ENCODE assay signal across 13 mouse cellular contexts in genomic region chr7:64509911-64510310, GRCm38 (mm10). TPM values are rescaled to one million over a fixed set of nuclear protein-coding genes. Genes with fewer than 3 reads are reported as not detected.
DNase-seq lines count a peak whose midpoint lies in the region; ATAC-seq lines count a peak whose summit lies in the region.
"Had no signal": no experiment of that assay in that cellular context is flagged by ENCODE, and none has a peak within 500 bp of the region (broad histone marks: within the 10 kb centered on the region; RNA-seq: fewer than 3 reads in every experiment).

No protein-coding gene starts in this region.

- no peak for ATAC-seq in forebrain, embryonic 13.5 days
- ATAC-seq: forebrain, embryonic 16.5 days; inflammation-experienced regulatory T-cells, adult 6 months had no signal

- no peaks in the 10 kb centered on the region for H3K27me3 ChIP-seq in forebrain, embryonic 13.5 days

- WGBS in forebrain, embryonic 13.5 days, result 73% methylated on average over 2 of the region's 2 CpGs

- no peak overlapping the region for H3K4me2 ChIP-seq in forebrain, embryonic 13.5 days

- H3K9ac ChIP-seq in forebrain, embryonic 13.5 days, result no peak overlapping the region
- H3K9ac ChIP-seq: liver, embryonic 14.5 days had no signal

- peak; percentile 0 for DNase-seq in lung, postnatal 10 days
- DNase-seq in lung, postnatal 36 days, result no peak
- peak; percentile 0 for DNase-seq in urinary bladder, postnatal 25 days (ENCODE audit: low spot score)
- DNase-seq in urinary bladder, postnatal 36 days (ENCODE audit: low spot score in 2 of 2), result no peak
- DNase-seq in layer of hippocampus, postnatal 14 days (ENCODE audit: low spot score in 2 of 2), result peak; percentile 0 to 1
- no peak for DNase-seq in thymus, adult 18-20 months
- DNase-seq: gastrocnemius, postnatal 14 days; kidney, postnatal 14 days had no signal

- H3K27ac ChIP-seq in forebrain, embryonic 13.5 days, result no peak overlapping the region
- H3K27ac ChIP-seq: liver, embryonic 14.5 days had no signal

- peaks cover 53% of the 10 kb centered on the region for H3K4me1 ChIP-seq in forebrain, embryonic 13.5 days

- no peaks in the 10 kb centered on the region for H3K9me3 ChIP-seq in forebrain, embryonic 13.5 days (replicated peaks)

- H3K36me3 ChIP-seq in forebrain, embryonic 13.5 days (ENCODE audit: poor library complexity, severe bottlenecking), result peaks cover 7% of the 10 kb centered on the region; the same call in 1 of the 2 replicates

- H3K4me3 ChIP-seq in forebrain, embryonic 13.5 days, result no peak overlapping the region

RNA-seq across cellular contexts. Expression of gene Apba2, which starts 8.4 kb away (rescaled TPM):
- total RNA-seq in layer of hippocampus, postnatal 14 days (2021), result 100 to 1,000 TPM; 273 to 296 TPM
- 115 and 132 TPM in 2 replicates for polyA plus RNA-seq in forebrain, embryonic 13.5 days (2015; fragmentation: Nextera tagmentation; extraction: Ambion mirVana)
- total RNA-seq: monocyte, adult 5-6 weeks had no signal
- polyA plus RNA-seq: inflammation-experienced regulatory T-cells, adult 6 months had no signal

Comparison
In these comparisons a context has a peak if more than half of its experiments do, and no peak if none do; other contexts are left out.
1. DNase-seq: peak in lung, postnatal 10 days (single experiment), urinary bladder, postnatal 25 days (single experiment) and layer of hippocampus, postnatal 14 days (2 of 2); none in lung, postnatal 36 days (single experiment), urinary bladder, postnatal 36 days (0 of 2) and thymus, adult 18-20 months (0 of 2).